Mouse (Mus musculus): ENCODE data around the gene Capns1. TPM values are rescaled to one million over a fixed set of nuclear protein-coding genes. Genes with fewer than 3 reads are reported as not detected.
"Not testable (repeated sequence)": the region's sequence is repeated elsewhere in the genome, so short reads cannot be mapped to it uniquely, and the experiment has no call there.

Gene Capns1
- polyA plus RNA-seq, 1 experiment, result 724 TPM

DNA sequence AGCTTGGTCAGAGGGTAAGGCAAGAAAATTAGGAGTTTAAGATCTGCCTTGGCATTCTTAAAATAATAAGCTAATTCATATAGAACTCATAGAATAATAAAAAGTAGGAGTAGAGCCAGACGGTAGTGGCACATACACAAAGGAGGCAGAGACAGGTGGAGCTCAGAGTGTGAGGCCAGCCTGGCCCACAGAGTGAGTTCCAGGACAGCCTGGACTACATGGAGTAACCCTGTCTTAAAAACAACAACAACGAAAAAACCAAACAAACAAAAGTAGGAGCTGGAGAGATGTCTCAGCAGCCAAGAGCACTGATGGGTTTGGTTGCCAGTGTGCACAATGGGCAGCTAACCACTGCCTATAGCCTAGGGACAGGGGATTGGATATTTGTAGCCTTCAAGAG lies 18.7 kb upstream of the Capns1 start:
- no peak for DNase-seq

DNA sequence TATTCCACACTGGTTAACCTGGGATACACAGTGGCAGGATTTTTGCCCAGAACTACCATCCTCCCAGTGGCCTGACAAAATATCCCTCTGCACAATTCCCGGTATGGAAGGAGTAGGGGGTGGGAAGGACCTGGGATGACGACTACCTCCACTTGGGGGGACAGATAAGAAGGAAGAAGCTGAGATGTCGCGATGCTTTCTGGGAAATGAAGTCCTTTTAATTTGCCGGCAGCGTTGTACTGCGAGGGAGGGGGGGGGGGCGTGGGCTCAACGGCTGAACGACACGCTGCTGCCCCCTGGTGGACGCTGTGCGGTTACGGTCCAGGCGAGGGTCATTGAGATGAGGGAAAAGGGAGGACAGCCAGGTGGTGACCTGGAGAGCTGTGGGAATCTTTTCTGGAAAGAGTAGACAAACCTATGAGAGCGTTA lies 18.1 kb upstream of the Capns1 start:
- Histone ChIP-seq H3K27ac (ENCODE audit: insufficient read depth, low read depth, low read length) (peak overlapping the region; percentile 70), H3K36me3 (ENCODE audit: control insufficient read depth, insufficient read depth, low read length) (no peaks in the 10 kb centered on the region)
- peak; percentile 84 for DNase-seq

More for the DNA sequence above, 18.7 kb upstream of the Capns1 start:
- TF ChIP-seq CTCF (conservative IDR thresholded peaks at IDR 0.05; ENCODE audit: insufficient read depth, insufficient read length, low read depth, low read length) (no peak), POLR2A (IDR thresholded peaks at IDR 0.05; ENCODE audit: low read depth, low read length) (no peak)
- H3K4me3 ChIP-seq (ENCODE audit: insufficient read depth, low read depth, low read length), result no peak overlapping the region
- H3K27ac ChIP-seq (ENCODE audit: insufficient read depth, low read depth, low read length), result no peak overlapping the region
- WGBS, result 76% methylated on average over 2 of the region's 2 CpGs
- H3K4me1 ChIP-seq (ENCODE audit: control insufficient read depth, insufficient read depth, low read length), result peaks cover 14% of the 10 kb centered on the region
- no peaks in the 10 kb centered on the region for H3K36me3 ChIP-seq (ENCODE audit: control insufficient read depth, insufficient read depth, low read length)
- H3K27me3 ChIP-seq (replicated peaks; ENCODE audit: control insufficient read depth, insufficient read depth, low read length), result no peaks in the 10 kb centered on the region

DNA sequence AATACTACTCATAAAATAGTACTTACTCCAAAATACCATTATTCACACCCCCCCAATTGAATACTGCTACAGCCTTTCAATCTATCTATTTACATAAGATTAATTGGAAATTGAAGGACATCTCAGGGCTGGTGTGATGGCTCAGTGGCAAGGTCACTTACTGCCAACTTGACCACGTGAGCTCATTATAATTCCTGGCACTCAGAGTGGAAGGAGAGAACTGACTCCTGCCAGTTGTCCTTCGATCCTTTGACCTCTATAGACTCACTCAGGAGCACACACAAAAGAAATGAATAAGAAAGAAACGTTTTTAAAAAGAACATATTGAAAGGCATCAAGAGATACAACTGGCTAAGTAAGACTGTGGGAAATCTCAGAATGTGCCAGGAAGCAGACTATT lies 17.3 kb upstream of the Capns1 start:
- WGBS, result 45% methylated on average over 3 of the region's 3 CpGs
- no peaks in the 10 kb centered on the region for H3K27me3 ChIP-seq (replicated peaks; ENCODE audit: control insufficient read depth, insufficient read depth, low read length)
- H3K27ac ChIP-seq (ENCODE audit: insufficient read depth, low read depth, low read length), result no peak overlapping the region
- peaks cover 14% of the 10 kb centered on the region for H3K4me1 ChIP-seq (ENCODE audit: control insufficient read depth, insufficient read depth, low read length)
- H3K36me3 ChIP-seq (ENCODE audit: control insufficient read depth, insufficient read depth, low read length), result no peaks in the 10 kb centered on the region
- peak; percentile 82 for DNase-seq
- TF ChIP-seq POLR2A (IDR thresholded peaks at IDR 0.05; ENCODE audit: low read depth, low read length), result no peak
- no peak for TF ChIP-seq CTCF (conservative IDR thresholded peaks at IDR 0.05; ENCODE audit: insufficient read depth, insufficient read length, low read depth, low read length)
- H3K4me3 ChIP-seq (ENCODE audit: insufficient read depth, low read depth, low read length), result no peak overlapping the region

More for the DNA sequence above, 18.1 kb upstream of the Capns1 start:
- H3K27me3 ChIP-seq (replicated peaks; ENCODE audit: control insufficient read depth, insufficient read depth, low read length), result no peaks in the 10 kb centered on the region
- TF ChIP-seq CTCF (conservative IDR thresholded peaks at IDR 0.05; ENCODE audit: insufficient read depth, insufficient read length, low read depth, low read length), result peak; percentile 88
- no peak for TF ChIP-seq POLR2A (IDR thresholded peaks at IDR 0.05; ENCODE audit: low read depth, low read length)
- H3K4me1 ChIP-seq (ENCODE audit: control insufficient read depth, insufficient read depth, low read length), result peaks cover 14% of the 10 kb centered on the region
- H3K4me3 ChIP-seq (ENCODE audit: insufficient read depth, low read depth, low read length), result peak overlapping the region; percentile 32; the same call in 1 of the 2 replicates
- 2% methylated on average over 16 of the region's 16 CpGs for WGBS

DNA sequence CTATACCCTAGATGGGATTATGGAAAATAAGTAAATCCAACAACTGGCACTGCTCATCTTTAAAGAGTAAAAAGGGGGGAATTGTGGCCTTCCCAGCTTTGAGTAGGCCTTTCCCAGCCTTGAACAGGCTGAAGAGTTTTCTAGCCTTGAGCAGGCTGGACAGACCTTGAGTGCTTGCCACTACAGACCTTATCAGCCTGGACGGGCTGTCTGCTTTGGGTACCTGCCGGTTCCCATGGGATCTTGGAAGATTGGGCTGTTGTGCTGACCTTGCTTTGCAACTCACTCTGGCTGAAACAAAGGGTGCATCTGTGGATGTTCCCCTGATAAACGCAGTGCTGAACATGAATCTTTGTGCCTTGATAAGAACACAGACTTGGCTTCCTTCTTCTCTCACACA lies 15.3 kb upstream of the Capns1 start:
- H3K27ac ChIP-seq (ENCODE audit: insufficient read depth, low read depth, low read length), result no peak overlapping the region
- WGBS, result 92% methylated on average over 3 of the region's 3 CpGs
- H3K27me3 ChIP-seq (replicated peaks; ENCODE audit: control insufficient read depth, insufficient read depth, low read length), result no peaks in the 10 kb centered on the region
- H3K4me3 ChIP-seq (ENCODE audit: insufficient read depth, low read depth, low read length), result no peak overlapping the region
- H3K36me3 ChIP-seq (ENCODE audit: control insufficient read depth, insufficient read depth, low read length), result no peaks in the 10 kb centered on the region
- TF ChIP-seq POLR2A (IDR thresholded peaks at IDR 0.05; ENCODE audit: low read depth, low read length), result no peak
- TF ChIP-seq CTCF (conservative IDR thresholded peaks at IDR 0.05; ENCODE audit: insufficient read depth, insufficient read length, low read depth, low read length), result no peak
- no peak for DNase-seq
- peaks cover 9% of the 10 kb centered on the region for H3K4me1 ChIP-seq (ENCODE audit: control insufficient read depth, insufficient read depth, low read length)

DNA sequence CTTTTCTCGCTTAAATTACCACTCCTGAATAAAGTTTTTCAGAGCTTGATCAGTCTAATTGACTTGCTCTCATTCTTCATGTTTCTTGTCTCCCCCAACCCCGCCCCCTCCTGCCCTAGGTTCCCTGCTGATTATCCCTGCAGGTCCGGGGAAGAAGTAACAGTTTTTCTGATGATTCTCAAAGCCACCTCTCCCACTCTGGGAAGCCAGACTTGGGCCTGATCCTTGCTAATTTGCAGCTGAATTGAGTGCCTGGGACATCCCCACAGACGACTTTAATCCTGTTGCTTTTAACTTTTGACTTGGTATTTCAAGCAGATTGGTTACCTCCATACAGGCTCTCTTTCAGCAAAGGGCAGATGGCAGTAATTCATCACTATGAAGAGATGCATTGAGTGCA lies 12.4 kb upstream of the Capns1 start:
- Histone ChIP-seq H3K4me1 (ENCODE audit: control insufficient read depth, insufficient read depth, low read length) (0 out of 2 replicates have a peak, but pooled peaks cover 2% of the 10 kb centered on the region), H3K27ac (ENCODE audit: insufficient read depth, low read depth, low read length) (no peak overlapping the region), H3K4me3 (ENCODE audit: insufficient read depth, low read depth, low read length) (no peak overlapping the region), H3K36me3 (ENCODE audit: control insufficient read depth, insufficient read depth, low read length) (no peaks in the 10 kb centered on the region), H3K27me3 (replicated peaks; ENCODE audit: control insufficient read depth, insufficient read depth, low read length) (no peaks in the 10 kb centered on the region)
- no peak for TF ChIP-seq CTCF (conservative IDR thresholded peaks at IDR 0.05; ENCODE audit: insufficient read depth, insufficient read length, low read depth, low read length)
- TF ChIP-seq POLR2A (IDR thresholded peaks at IDR 0.05; ENCODE audit: low read depth, low read length), result no peak
- WGBS, result 39% methylated on average over 4 of the region's 4 CpGs
- no peak for DNase-seq

DNA sequence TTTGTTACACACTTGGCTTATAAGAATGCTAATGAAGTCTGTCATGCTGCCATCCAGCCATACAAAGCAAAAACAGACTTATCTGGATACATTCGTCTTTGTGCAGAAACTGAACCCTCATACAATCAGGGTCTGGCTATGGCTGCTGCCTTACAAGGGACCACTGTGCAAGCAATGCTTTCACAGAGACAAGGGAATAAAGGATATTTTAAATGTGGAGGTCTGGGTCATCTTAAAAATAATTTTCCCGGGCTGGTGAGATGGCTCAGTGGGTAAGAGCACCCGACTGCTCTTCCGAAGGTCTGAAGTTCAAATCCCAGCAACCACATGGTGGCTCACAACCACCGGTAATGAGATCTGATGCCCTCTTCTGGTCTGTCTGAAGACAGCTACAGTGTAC lies 7.8 kb upstream of the Capns1 start:
- not testable (repeated sequence) for DNase-seq; H3K4me3 ChIP-seq (ENCODE audit: insufficient read depth, low read depth, low read length); H3K27ac ChIP-seq (ENCODE audit: insufficient read depth, low read depth, low read length); H3K27me3 ChIP-seq (replicated peaks; ENCODE audit: control insufficient read depth, insufficient read depth, low read length); H3K4me1 ChIP-seq (ENCODE audit: control insufficient read depth, insufficient read depth, low read length); H3K36me3 ChIP-seq (ENCODE audit: control insufficient read depth, insufficient read depth, low read length)
- 47% methylated on average over 5 of the region's 5 CpGs for WGBS

DNA sequence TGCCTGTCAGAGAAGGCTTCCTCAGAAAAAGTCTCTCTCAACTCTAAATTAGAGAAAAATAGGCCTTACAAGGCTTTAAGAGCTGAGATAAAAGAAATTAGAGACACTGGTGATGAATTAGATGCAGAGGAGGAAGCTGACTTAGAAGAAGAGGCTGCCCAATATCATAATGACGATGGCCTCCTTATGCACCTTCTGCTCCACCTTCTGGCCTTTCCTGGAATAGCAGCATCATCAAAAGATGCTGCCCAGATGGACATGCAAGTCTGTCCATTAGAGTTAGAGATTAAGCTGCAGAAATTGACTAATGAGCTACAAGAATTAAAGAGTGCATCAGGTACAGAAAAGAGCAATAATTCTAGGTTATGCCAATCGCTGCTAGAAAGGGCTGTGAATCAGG lies 6.8 kb upstream of the Capns1 start:
- Histone ChIP-seq H3K4me3 (ENCODE audit: insufficient read depth, low read depth, low read length) (no peak overlapping the region), H3K27me3 (replicated peaks; ENCODE audit: control insufficient read depth, insufficient read depth, low read length) (no peaks in the 10 kb centered on the region), H3K36me3 (ENCODE audit: control insufficient read depth, insufficient read depth, low read length) (no peaks in the 10 kb centered on the region), H3K4me1 (ENCODE audit: control insufficient read depth, insufficient read depth, low read length) (0 out of 2 replicates have a peak, but pooled peaks cover 2% of the 10 kb centered on the region), H3K27ac (ENCODE audit: insufficient read depth, low read depth, low read length) (no peak overlapping the region)
- peak; percentile 84 for TF ChIP-seq CTCF (conservative IDR thresholded peaks at IDR 0.05; ENCODE audit: insufficient read depth, insufficient read length, low read depth, low read length)
- no peak for TF ChIP-seq POLR2A (IDR thresholded peaks at IDR 0.05; ENCODE audit: low read depth, low read length)
- DNase-seq, result peak; percentile 77
- 1% methylated on average over 2 of the region's 2 CpGs for WGBS

DNA sequence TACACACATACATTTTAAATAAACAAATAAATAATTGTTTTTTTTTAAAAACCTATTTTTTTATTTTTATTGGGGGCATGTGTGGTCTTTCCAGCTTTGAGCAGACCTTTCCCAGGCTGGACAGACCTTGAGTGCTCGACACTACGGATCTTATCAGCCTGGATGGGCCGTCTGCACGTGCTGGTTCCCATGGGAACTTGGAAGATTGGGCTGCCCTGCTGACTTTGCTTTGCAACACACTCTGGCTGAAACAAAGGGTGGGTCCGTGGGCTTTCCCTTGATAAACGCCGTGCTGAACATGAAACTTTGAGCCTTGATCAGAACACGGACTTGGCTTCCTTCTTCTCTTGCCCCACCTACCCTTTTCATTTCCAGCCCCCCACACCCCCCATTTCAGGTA lies 5.8 kb upstream of the Capns1 start:
- DNase-seq, result no peak
- Histone ChIP-seq H3K4me3 (ENCODE audit: insufficient read depth, low read depth, low read length) (no peak overlapping the region), H3K27me3 (replicated peaks; ENCODE audit: control insufficient read depth, insufficient read depth, low read length) (no peaks in the 10 kb centered on the region), H3K36me3 (ENCODE audit: control insufficient read depth, insufficient read depth, low read length) (no peaks in the 10 kb centered on the region), H3K4me1 (ENCODE audit: control insufficient read depth, insufficient read depth, low read length) (no peaks in the 10 kb centered on the region), H3K27ac (ENCODE audit: insufficient read depth, low read depth, low read length) (no peak overlapping the region)
- TF ChIP-seq POLR2A (IDR thresholded peaks at IDR 0.05; ENCODE audit: low read depth, low read length) (no peak), CTCF (conservative IDR thresholded peaks at IDR 0.05; ENCODE audit: insufficient read depth, insufficient read length, low read depth, low read length) (no peak)
- WGBS, result 63% methylated on average over 8 of the region's 8 CpGs

All from kidney, adult 2 months (tissue).